Mouse (Mus musculus) neural tube, embryonic 14.5 days (tissue): ENCODE measurements around the gene Bcor. TPM values are rescaled to one million over a fixed set of nuclear protein-coding genes. Genes with fewer than 3 reads are reported as not detected.
A peak's percentile ranks its signal among the peaks of the same experiment; 100 is the strongest.

Experiments used
- ATAC-seq: fragments of 200-750 bp; cut with Nextera tagmentation; 2 replicates; pipeline ENCODE4 v1.8.0; 2017; ENCODE audit warnings: low read depth, mild to moderate bottlenecking, moderate TSS enrichment, moderate library complexity
- H3K27ac ChIP-seq: fragments of 300-500 bp; sonication (generic); 2 replicates; pipeline ENCODE4 v1.5.1; 2014; ENCODE audit warnings: low read depth, mild to moderate bottlenecking, control low read depth, low read length, moderate library complexity, mixed read lengths
- H3K27me3 ChIP-seq: fragments of 300-500 bp; sonication (generic); 2 replicates; pipeline ENCODE4 v1.6.1; 2014; ENCODE audit warnings: low read length; ENCODE audit not compliant: control insufficient read depth, insufficient read depth
- H3K36me3 ChIP-seq: fragments of 300-500 bp; sonication (generic); 2 replicates; pipeline ENCODE4 v1.6.1; 2014; ENCODE audit warnings: low read length, mixed read lengths; ENCODE audit not compliant: control insufficient read depth, insufficient read depth
- H3K4me1 ChIP-seq: fragments of 300-500 bp; sonication (generic); 2 replicates; pipeline ENCODE4 v1.6.1; 2014; ENCODE audit warnings: low read length; ENCODE audit not compliant: control insufficient read depth, insufficient read depth
- H3K4me2 ChIP-seq: fragments of 300-500 bp; sonication (generic); 2 replicates; pipeline ENCODE4 v1.6.1; 2014; ENCODE audit warnings: mild to moderate bottlenecking, low read depth, low read length, control low read depth
- H3K4me3 ChIP-seq: fragments of 300-500 bp; sonication (generic); 2 replicates; pipeline ENCODE4 v1.5.1; 2014; ENCODE audit warnings: low read depth, low read length, control low read depth, mixed read lengths
- H3K9ac ChIP-seq: fragments of 300-500 bp; sonication (generic); replicated peaks from 2 replicates; pipeline ENCODE4 v1.6.1; 2014; ENCODE audit warnings: low read depth, mild to moderate bottlenecking, control low read depth, low read length, mixed read lengths
- H3K9me3 ChIP-seq: fragments of 300-500 bp; sonication (generic); 2 replicates; pipeline ENCODE4 v1.6.1; 2016; ENCODE audit warnings: low read length; ENCODE audit not compliant: control insufficient read depth
- WGBS: fragments of 180-500 bp; shearing (Covaris S2); extraction: QIAGEN DNeasy Blood & Tissue Kit; methylation state at CpG from one replicate; pipeline ENCODE4 v1.1.7; 2014; 5-methylcytosine and 5-hydroxymethylcytosine counted together
- polyA plus RNA-seq: library from polyadenylated mRNA; unstranded; fragments of >200 nt; fragmentation: Nextera tagmentation; extraction: Ambion mirVana; gene quantifications from 2 replicates; pipeline ENCODE4 v1.2.1, GENCODE M21; 2014

Bcor gene
- polyA plus RNA-seq, 1 experiment from 2014 or later = 17.9 TPM

DNA sequence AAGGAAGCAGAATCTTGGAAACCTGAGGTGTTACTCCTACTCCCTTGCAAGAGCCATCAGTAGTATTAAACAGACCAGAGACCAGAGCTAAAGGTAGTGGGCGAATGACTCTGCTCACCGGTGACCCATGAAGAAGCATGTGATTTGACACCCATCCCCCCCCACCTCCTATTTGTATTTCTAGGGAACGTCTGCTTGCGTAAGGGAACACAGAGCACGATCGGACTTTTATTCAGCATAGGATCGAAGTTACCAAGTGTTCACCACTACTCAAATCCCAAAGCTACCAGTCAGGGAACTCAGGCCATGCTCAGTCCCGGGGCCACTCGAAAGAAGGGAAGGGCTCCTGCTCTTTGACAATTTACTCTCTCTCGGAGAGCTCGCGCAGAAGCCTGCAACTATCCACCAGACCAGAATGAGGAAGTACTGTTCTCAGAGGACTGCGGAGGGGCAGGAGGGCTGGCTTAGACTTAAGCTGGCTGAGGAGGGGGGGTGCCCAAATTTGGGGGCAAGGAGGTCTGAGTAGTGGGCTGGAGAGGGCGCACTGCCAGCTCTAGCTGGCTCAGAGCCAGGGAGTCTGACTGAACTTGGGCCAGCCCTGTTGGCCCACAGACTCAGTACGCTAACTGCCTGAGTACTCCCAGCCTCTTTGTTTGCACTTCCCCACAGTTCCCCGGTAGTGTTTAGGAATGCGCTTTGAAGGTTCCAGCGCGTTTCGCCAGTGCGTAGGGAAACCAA is 37.4 kb downstream of the Bcor start:
- Histone ChIP-seq H3K9me3 (no peaks in the 10 kb centered on the region), H3K9ac (no peak overlapping the region), H3K36me3 (no peaks in the 10 kb centered on the region), H3K4me2 (peak overlapping the region; percentile 20; the same call in 1 of the 2 replicates), H3K27ac (no peak overlapping the region), H3K27me3 (peaks cover 4% of the 10 kb centered on the region; the same call in 1 of the 2 replicates), H3K4me1 (peaks cover 10% of the 10 kb centered on the region), H3K4me3 (no peak overlapping the region)
- peak; percentile 52; the same call in 1 of the 2 replicates for ATAC-seq
- WGBS = 11% methylated on average over 20 of the region's 21 CpGs

DNA sequence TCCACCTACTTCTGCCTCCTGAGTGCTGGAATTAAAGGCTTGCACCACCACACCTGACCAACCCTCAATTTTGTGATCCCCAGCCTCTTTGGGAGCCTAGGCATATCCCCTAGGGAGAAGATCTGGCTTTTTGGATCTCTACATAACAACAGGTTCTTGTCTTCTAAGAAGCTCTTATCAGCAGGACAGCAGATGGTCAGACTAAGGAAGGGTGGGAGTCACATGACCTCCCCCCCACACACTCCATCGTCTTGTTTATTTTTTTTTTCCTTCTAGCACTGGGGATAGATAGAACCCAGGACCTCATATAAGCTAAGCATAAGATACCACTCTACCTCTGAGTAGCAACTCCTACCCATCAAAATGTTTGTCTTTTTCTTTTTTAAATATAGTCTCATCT is 40.7 kb downstream of the Bcor start:
- 46% methylated on average over 1 of the region's 1 CpGs for WGBS
- Histone ChIP-seq H3K27ac (no peak overlapping the region), H3K4me1 (peaks cover 5% of the 10 kb centered on the region), H3K9ac (no peak overlapping the region), H3K9me3 (no peaks in the 10 kb centered on the region), H3K27me3 (no peaks in the 10 kb centered on the region), H3K36me3 (no peaks in the 10 kb centered on the region), H3K4me3 (no peak overlapping the region), H3K4me2 (no peak overlapping the region)
- no peak for ATAC-seq

DNA sequence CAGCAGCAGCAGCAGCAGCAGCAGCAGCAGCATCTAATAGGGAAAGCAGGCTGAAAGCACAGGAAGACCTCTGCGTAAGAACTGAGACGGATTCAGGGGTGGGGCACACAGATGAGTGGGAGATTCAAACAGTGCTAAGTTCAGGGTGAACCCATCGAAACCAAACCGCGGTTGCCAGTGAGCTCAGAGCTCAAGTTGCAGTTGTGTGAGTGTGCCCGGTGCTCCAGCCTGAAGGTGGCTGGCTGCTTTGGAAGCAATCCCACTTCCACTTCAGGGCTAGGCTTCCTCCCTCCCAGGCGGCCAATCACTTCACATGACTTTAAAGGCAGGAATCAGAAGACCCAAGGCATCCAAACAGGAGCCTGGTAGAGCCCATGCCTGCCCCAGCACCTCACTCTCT is 44.0 kb downstream of the Bcor start:
- Histone ChIP-seq H3K4me1 (no peaks in the 10 kb centered on the region), H3K27ac (no peak overlapping the region), H3K9me3 (no peaks in the 10 kb centered on the region), H3K36me3 (no peaks in the 10 kb centered on the region), H3K4me2 (no peak overlapping the region), H3K27me3 (no peaks in the 10 kb centered on the region), H3K9ac (no peak overlapping the region), H3K4me3 (no peak overlapping the region)
- ATAC-seq = no peak
- WGBS = 29% methylated on average over 7 of the region's 7 CpGs

DNA sequence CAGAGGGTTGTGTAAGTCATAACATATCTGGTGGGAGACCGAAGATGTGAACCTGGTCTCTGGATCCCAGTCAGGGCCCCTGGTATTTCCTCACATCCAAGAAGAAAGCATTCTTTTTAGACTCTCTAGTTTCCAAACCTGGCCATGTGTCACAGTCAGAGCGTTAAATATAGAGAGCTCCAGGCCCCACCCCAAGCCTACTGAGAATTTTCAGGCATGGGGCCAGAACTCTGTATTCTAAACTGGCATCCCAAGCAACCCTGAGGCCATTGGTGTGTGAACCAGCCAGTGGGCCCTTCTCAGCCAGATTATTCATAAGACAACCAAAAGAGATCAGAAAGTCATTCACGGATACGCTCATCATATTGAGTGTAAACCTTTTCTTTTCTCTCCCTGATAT is 48.0 kb downstream of the Bcor start:
- no peak for ATAC-seq
- Histone ChIP-seq H3K4me3 (no peak overlapping the region), H3K4me1 (no peaks in the 10 kb centered on the region), H3K4me2 (no peak overlapping the region), H3K36me3 (no peaks in the 10 kb centered on the region), H3K9me3 (no peaks in the 10 kb centered on the region), H3K27ac (no peak overlapping the region), H3K9ac (no peak overlapping the region), H3K27me3 (no peaks in the 10 kb centered on the region)
- 90% methylated on average over 4 of the region's 4 CpGs for WGBS

DNA sequence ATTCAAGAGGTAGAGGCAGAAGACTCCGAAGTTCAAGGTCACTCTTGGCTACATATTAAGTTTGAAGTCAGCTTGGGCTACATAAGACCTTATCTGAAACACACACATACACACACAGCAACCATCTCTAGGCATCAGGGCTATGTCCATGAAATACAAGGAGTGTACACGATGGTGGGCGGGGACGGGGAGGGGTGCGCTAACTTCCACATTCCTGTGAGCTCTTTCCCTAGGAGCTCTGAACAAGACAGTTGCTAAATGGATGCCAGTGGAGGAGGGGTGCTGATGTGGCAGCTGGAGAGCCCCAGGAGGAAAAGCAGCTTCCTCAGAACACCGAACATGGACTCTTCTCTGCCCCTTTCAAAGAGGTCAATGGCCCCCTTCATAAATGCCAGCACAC is 49.6 kb downstream of the Bcor start:
- H3K4me3 ChIP-seq = no peak overlapping the region

DNA sequence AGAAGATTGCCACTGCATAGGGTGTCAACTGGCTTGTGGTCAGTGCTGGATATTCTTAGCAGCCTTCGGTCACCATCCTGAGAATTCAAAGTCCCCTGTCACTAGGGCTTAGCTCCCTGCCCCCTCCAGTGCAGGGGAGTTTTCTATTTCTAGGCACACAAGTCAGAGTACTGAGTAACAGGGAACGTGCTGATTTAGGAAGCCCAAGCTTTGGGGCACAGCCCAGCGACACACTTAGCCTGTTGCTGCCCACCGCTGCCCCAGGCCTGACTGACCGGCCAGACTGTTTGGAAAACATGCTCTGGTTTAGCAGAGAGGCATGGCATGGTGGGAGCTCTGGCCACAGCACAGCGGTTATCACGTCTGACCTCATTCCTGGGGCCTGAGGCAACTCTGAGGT is 54.8 kb downstream of the Bcor start:
- no peaks in the 10 kb centered on the region for H3K36me3 ChIP-seq
- no peak overlapping the region for H3K4me2 ChIP-seq
- H3K27me3 ChIP-seq = no peaks in the 10 kb centered on the region
- 76% methylated on average over 7 of the region's 7 CpGs for WGBS
- H3K9ac ChIP-seq = no peak overlapping the region
- no peaks in the 10 kb centered on the region for H3K9me3 ChIP-seq
- no peak overlapping the region for H3K27ac ChIP-seq
- ATAC-seq = no peak
- H3K4me1 ChIP-seq = no peaks in the 10 kb centered on the region
- H3K4me3 ChIP-seq = no peak overlapping the region

More for the DNA sequence above, 49.6 kb downstream of the Bcor start:
- Histone ChIP-seq H3K4me2 (no peak overlapping the region), H3K36me3 (no peaks in the 10 kb centered on the region), H3K27ac (no peak overlapping the region), H3K9me3 (no peaks in the 10 kb centered on the region), H3K9ac (no peak overlapping the region), H3K4me1 (no peaks in the 10 kb centered on the region), H3K27me3 (no peaks in the 10 kb centered on the region)
- no peak for ATAC-seq
- 82% methylated on average over 6 of the region's 6 CpGs for WGBS

DNA sequence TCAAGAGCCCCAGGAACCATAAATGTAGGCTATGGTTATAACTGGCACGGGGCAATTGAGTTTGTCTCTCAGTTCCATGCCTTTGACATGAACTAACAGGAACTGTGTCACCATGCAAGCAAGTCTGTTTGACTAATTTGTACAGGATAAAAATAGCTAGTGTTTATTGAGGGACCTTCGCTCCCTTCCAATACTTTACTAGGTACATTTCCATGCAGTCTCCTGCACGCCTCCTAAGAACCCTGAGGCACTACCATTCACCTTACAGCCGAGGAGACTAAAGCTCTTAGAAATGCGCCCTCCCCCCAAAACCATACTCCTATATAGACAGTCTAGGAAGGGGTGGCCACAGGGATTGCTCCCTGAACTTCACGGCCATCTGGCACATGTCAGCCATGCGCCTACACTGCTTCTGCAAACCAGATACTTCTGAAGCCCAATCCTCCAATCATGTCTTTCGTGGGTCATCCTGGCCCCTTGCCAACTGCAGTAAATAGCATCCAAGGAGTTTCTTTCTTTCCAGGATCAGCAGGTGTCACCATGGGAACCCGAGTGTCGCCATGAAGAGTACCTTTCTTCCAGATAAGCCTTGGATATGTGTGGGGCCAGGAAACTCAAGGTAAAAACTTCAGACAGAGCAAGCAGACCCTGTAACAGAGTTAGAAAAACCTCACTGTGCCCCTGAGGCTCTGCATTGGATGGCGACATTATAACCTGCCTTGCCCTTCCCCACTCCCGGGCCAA is 63.2 kb downstream of the Bcor start:
- 80% methylated on average over 12 of the region's 12 CpGs for WGBS
- H3K4me1 ChIP-seq = no peaks in the 10 kb centered on the region
- H3K27me3 ChIP-seq = no peaks in the 10 kb centered on the region
- H3K36me3 ChIP-seq = no peaks in the 10 kb centered on the region
- no peak overlapping the region for H3K27ac ChIP-seq
- H3K9me3 ChIP-seq = no peaks in the 10 kb centered on the region
- H3K4me3 ChIP-seq = no peak overlapping the region
- ATAC-seq = no peak
- H3K9ac ChIP-seq = no peak overlapping the region
- H3K4me2 ChIP-seq = no peak overlapping the region

DNA sequence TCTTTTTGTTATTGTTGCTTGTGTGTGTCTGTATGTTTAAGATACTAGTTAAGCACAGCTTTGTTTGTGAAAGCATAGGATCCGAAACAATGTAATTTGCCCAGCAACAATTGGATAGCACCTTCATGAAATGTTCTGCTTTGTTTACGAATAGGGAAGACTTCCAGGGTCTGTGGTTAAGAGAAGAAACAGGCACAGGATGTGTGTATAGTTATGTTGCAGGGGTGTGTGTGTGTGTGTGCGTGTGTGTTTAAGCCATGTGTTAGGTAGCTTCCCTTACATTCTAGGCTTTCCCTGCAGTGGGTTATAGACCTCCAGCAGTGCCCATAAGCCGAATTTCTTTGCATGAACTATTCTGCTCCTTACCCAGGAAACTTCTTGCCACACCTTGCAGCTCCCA is 66.8 kb downstream of the Bcor start:
- no peaks in the 10 kb centered on the region for H3K36me3 ChIP-seq
- H3K4me2 ChIP-seq = no peak overlapping the region
- no peak overlapping the region for H3K9ac ChIP-seq
- no peaks in the 10 kb centered on the region for H3K9me3 ChIP-seq
- H3K4me3 ChIP-seq = no peak overlapping the region
- H3K27me3 ChIP-seq = no peaks in the 10 kb centered on the region
- no peak for ATAC-seq
- 83% methylated on average over 4 of the region's 4 CpGs for WGBS
- H3K4me1 ChIP-seq = peaks cover 11% of the 10 kb centered on the region; the same call in 1 of the 2 replicates
- no peak overlapping the region for H3K27ac ChIP-seq

DNA sequence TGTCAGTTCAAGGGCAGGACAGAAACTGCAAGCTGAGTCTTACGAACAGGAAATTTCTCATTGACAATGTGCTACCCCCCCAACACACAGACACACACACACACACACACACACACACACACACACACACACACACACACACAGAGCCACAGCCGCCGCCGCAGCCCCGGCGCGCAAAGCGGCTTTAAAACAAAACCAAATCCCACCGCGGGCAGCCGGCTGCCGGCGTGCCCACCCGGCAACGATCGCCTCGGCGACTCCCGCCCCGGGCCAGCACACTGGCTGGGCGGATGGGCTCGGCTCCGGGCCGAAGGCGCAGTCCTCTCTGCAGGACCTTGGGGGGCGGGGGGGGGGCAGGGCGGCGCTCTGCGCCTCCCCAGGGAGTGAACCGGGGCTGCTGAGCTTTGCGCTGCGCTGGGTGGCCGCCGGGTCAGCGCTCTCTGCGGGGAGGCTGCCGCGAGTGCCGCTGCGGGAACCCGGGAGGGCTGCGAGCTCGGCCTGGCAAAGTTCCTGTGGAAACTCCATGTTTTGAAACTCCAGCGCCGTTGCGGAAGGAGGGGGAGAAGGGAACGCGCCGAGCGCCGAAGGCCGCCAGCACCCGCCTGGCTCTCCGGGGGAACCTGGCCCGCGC is 68.6 kb downstream of the Bcor start:
- Histone ChIP-seq H3K4me2 (peak overlapping the region; percentile 65), H3K36me3 (no peaks in the 10 kb centered on the region), H3K9me3 (no peaks in the 10 kb centered on the region), H3K9ac (peak overlapping the region; percentile 54), H3K27ac (peak overlapping the region; percentile 85), H3K4me3 (peak overlapping the region; percentile 36), H3K4me1 (peaks cover 11% of the 10 kb centered on the region; the same call in 1 of the 2 replicates), H3K27me3 (peaks cover 5% of the 10 kb centered on the region; the same call in 1 of the 2 replicates)
- 1% methylated on average over 48 of the region's 56 CpGs for WGBS
- ATAC-seq = no peak
